Mouse (Mus musculus) forebrain, embryonic 15.5 days (tissue): Measurements from ENCODE around the gene Lrp1. TPM values are rescaled to one million over a fixed set of nuclear protein-coding genes. Genes with fewer than 3 reads are reported as not detected.

Experiments
- ATAC-seq: fragments of 200-750 bp; cut with Nextera tagmentation; replicated peaks from 2 replicates; pipeline ENCODE4 v1.8.0; 2017; ENCODE audit warnings: mild to moderate bottlenecking, moderate TSS enrichment, moderate library complexity
- H3K27ac ChIP-seq: fragments of 300-500 bp; sonication (generic); replicated peaks from 2 replicates; pipeline ENCODE4 v1.5.1; 2015; ENCODE audit warnings: mild to moderate bottlenecking, inconsistent platforms
- H3K27me3 ChIP-seq: fragments of 300-500 bp; sonication (generic); 2 replicates; pipeline ENCODE4 v1.6.1; 2015; ENCODE audit warnings: inconsistent platforms
- H3K36me3 ChIP-seq: fragments of 300-500 bp; sonication (generic); 2 replicates; pipeline ENCODE4 v1.6.1; 2015; ENCODE audit warnings: mild to moderate bottlenecking, inconsistent platforms
- H3K4me1 ChIP-seq: fragments of 300-500 bp; sonication (generic); 2 replicates; pipeline ENCODE4 v1.6.1; 2015; ENCODE audit warnings: inconsistent platforms
- H3K4me2 ChIP-seq: fragments of 300-500 bp; sonication (generic); replicated peaks from 2 replicates; pipeline ENCODE4 v1.6.1; 2015; ENCODE audit warnings: mild to moderate bottlenecking, inconsistent platforms
- H3K4me3 ChIP-seq: fragments of 300-500 bp; sonication (generic); 2 replicates; pipeline ENCODE4 v1.5.1; 2015; ENCODE audit warnings: mild to moderate bottlenecking, inconsistent platforms
- H3K9ac ChIP-seq: fragments of 300-500 bp; sonication (generic); replicated peaks from 2 replicates; pipeline ENCODE4 v1.6.1; 2015; ENCODE audit warnings: mild to moderate bottlenecking, inconsistent platforms
- H3K9me3 ChIP-seq: fragments of 300-500 bp; sonication (generic); 2 replicates; pipeline ENCODE4 v1.6.1; 2016; ENCODE audit warnings: inconsistent platforms
- WGBS: fragments of 180-500 bp; shearing (Covaris S2); methylation state at CpG from one replicate; pipeline ENCODE4 v1.1.7; 2015; ENCODE audit warnings: mixed read lengths; 5-methylcytosine and 5-hydroxymethylcytosine counted together
- polyA plus RNA-seq: library from polyadenylated mRNA; unstranded; fragments of >200 nt; fragmentation: Nextera tagmentation; extraction: Ambion mirVana; gene quantifications from 2 replicates; pipeline ENCODE4 v1.2.1, GENCODE M21; 2015

Gene Lrp1
- polyA plus RNA-seq, 1 experiment from 2014 or later, result 93.1 TPM

- ATAC-seq, result no peak
- Histone ChIP-seq H3K36me3 (peaks cover 11% of the 10 kb centered on the region), H3K4me3 (no peak overlapping the region), H3K27ac (no peak overlapping the region), H3K9ac (no peak overlapping the region), H3K27me3 (peaks cover 8% of the 10 kb centered on the region; the same call in 1 of the 2 replicates), H3K4me1 (peaks cover 29% of the 10 kb centered on the region), H3K9me3 (no peaks in the 10 kb centered on the region), H3K4me2 (no peak overlapping the region)
- WGBS, result 94% methylated on average over 37 of the region's 37 CpGs
Measured at GRCm38 (mm10) chr10:127519903-127520713, 100.8 kb downstream of the Lrp1 start.

- no peak for ATAC-seq
- Histone ChIP-seq H3K27me3 (peaks cover 15% of the 10 kb centered on the region; the same call in 1 of the 2 replicates), H3K4me1 (peaks cover 22% of the 10 kb centered on the region), H3K27ac (no peak overlapping the region), H3K36me3 (peaks cover 11% of the 10 kb centered on the region), H3K4me2 (no peak overlapping the region), H3K9ac (no peak overlapping the region), H3K9me3 (no peaks in the 10 kb centered on the region), H3K4me3 (no peak overlapping the region)
- WGBS, result 97% methylated on average over 25 of the region's 26 CpGs
Measured at GRCm38 (mm10) chr10:127519041-127519701, 101.8 kb downstream of the Lrp1 start.

GRCm38 (mm10) chr10:127517941-127518340 is 103.0 kb downstream of the Lrp1 start:
- H3K9me3 ChIP-seq, result no peaks in the 10 kb centered on the region
- peaks cover 34% of the 10 kb centered on the region for H3K4me1 ChIP-seq
- no peak overlapping the region for H3K9ac ChIP-seq
- no peak overlapping the region for H3K4me3 ChIP-seq
- H3K4me2 ChIP-seq, result no peak overlapping the region
- H3K27me3 ChIP-seq, result peaks cover 15% of the 10 kb centered on the region; the same call in 1 of the 2 replicates
- WGBS, result 95% methylated on average over 22 of the region's 22 CpGs
- peaks cover 11% of the 10 kb centered on the region for H3K36me3 ChIP-seq
- ATAC-seq, result no peak
- no peak overlapping the region for H3K27ac ChIP-seq

GRCm38 (mm10) chr10:127516576-127517260 is 104.2 kb downstream of the Lrp1 start:
- Histone ChIP-seq H3K36me3 (peaks cover 11% of the 10 kb centered on the region), H3K4me2 (no peak overlapping the region), H3K4me3 (no peak overlapping the region), H3K9ac (no peak overlapping the region), H3K27ac (no peak overlapping the region), H3K4me1 (peaks cover 42% of the 10 kb centered on the region), H3K9me3 (no peaks in the 10 kb centered on the region), H3K27me3 (peaks cover 15% of the 10 kb centered on the region; the same call in 1 of the 2 replicates)
- 12% methylated on average over 30 of the region's 30 CpGs for WGBS
- no peak for ATAC-seq

- Histone ChIP-seq H3K4me2 (no peak overlapping the region), H3K36me3 (peaks cover 11% of the 10 kb centered on the region), H3K4me1 (peaks cover 42% of the 10 kb centered on the region), H3K27ac (no peak overlapping the region), H3K9ac (no peak overlapping the region), H3K27me3 (peaks cover 15% of the 10 kb centered on the region; the same call in 1 of the 2 replicates), H3K9me3 (no peaks in the 10 kb centered on the region), H3K4me3 (no peak overlapping the region)
- WGBS, result 25% methylated on average over 8 of the region's 8 CpGs
- no peak for ATAC-seq
Measured at GRCm38 (mm10) chr10:127515983-127516459, 104.9 kb downstream of the Lrp1 start.

GRCm38 (mm10) chr10:127515271-127515982 is 105.5 kb downstream of the Lrp1 start:
- Histone ChIP-seq H3K4me2 (no peak overlapping the region), H3K9ac (no peak overlapping the region), H3K27me3 (peaks cover 15% of the 10 kb centered on the region; the same call in 1 of the 2 replicates), H3K27ac (no peak overlapping the region), H3K4me3 (no peak overlapping the region), H3K9me3 (no peaks in the 10 kb centered on the region), H3K4me1 (peaks cover 42% of the 10 kb centered on the region), H3K36me3 (peaks cover 11% of the 10 kb centered on the region)
- 32% methylated on average over 9 of the region's 9 CpGs for WGBS
- ATAC-seq, result no peak

GRCm38 (mm10) chr10:127514764-127515163 is 106.2 kb downstream of the Lrp1 start, which contains the start of gene Ndufa4l2:
Gene Ndufa4l2 (plus strand): TSS chr10:127514967.
- H3K4me2 ChIP-seq, result peak within 1 kb of the TSS; percentile 95
- H3K27me3 ChIP-seq, result peaks cover 15% of the 10 kb centered on the region; the same call in 1 of the 2 replicates
- ATAC-seq, result no peak
- peak within 1 kb of the TSS; percentile 51; the same call in 1 of the 2 replicates for H3K4me3 ChIP-seq
- H3K4me1 ChIP-seq, result peaks cover 49% of the 10 kb centered on the region
- 0 out of 2 replicates have a peak within 1 kb of the TSS, but pooled peaks have one; percentile 37 for H3K9ac ChIP-seq
- peaks cover 11% of the 10 kb centered on the region for H3K36me3 ChIP-seq
- WGBS, result 27% methylated on average over 6 of the region's 6 CpGs
- no peak within 1 kb of the TSS; the same call in 1 of the 2 replicates for H3K27ac ChIP-seq
- H3K9me3 ChIP-seq, result no peaks in the 10 kb centered on the region

GRCm38 (mm10) chr10:127514111-127514698 is 106.7 kb downstream of the Lrp1 start:
- Histone ChIP-seq H3K4me2 (peak overlapping the region; percentile 95), H3K27ac (no peak overlapping the region), H3K9ac (no peak overlapping the region), H3K4me3 (no peak overlapping the region), H3K9me3 (no peaks in the 10 kb centered on the region), H3K4me1 (peaks cover 55% of the 10 kb centered on the region), H3K36me3 (peaks cover 11% of the 10 kb centered on the region), H3K27me3 (peaks cover 15% of the 10 kb centered on the region; the same call in 1 of the 2 replicates)
- WGBS, result 12% methylated on average over 13 of the region's 13 CpGs
- ATAC-seq, result no peak

GRCm38 (mm10) chr10:127513501-127514091 is 107.4 kb downstream of the Lrp1 start:
- Histone ChIP-seq H3K9ac (peak overlapping the region; percentile 37; the same call in 1 of the 2 replicates), H3K4me3 (peak overlapping the region; percentile 51), H3K4me2 (peak overlapping the region; percentile 95), H3K4me1 (peaks cover 61% of the 10 kb centered on the region), H3K27ac (peak overlapping the region; percentile 99), H3K36me3 (peaks cover 11% of the 10 kb centered on the region), H3K9me3 (no peaks in the 10 kb centered on the region), H3K27me3 (peaks cover 15% of the 10 kb centered on the region; the same call in 1 of the 2 replicates)
- 1% methylated on average over 16 of the region's 16 CpGs for WGBS
- no peak for ATAC-seq

- WGBS, result under 1% methylated on average over 27 of the region's 27 CpGs
Measured at GRCm38 (mm10) chr10:127512813-127513212, 108.1 kb downstream of the Lrp1 start.

More at GRCm38 (mm10) chr10:127512813-127513212, 108.1 kb downstream of the Lrp1 start:
- ATAC-seq, result peak; percentile 12
- Histone ChIP-seq H3K4me1 (peaks cover 69% of the 10 kb centered on the region), H3K9me3 (no peaks in the 10 kb centered on the region), H3K36me3 (peaks cover 3% of the 10 kb centered on the region), H3K4me2 (peak overlapping the region; percentile 95), H3K4me3 (peak overlapping the region; percentile 51), H3K9ac (peak overlapping the region; percentile 91), H3K27me3 (peaks cover 11% of the 10 kb centered on the region; the same call in 1 of the 2 replicates), H3K27ac (peak overlapping the region; percentile 99)
